Mouse (Mus musculus): ENCODE data around the gene Faah.

The Faah gene

GRCm38 (mm10) chr4:115943669-115944314, 73.9 kb downstream of the Faah start:
- no peak for DNase-seq (ENCODE audit: low read depth)

- no peak for DNase-seq (ENCODE audit: low read depth)
Observed at GRCm38 (mm10) chr4:115941242-115941820, 76.4 kb downstream of the Faah start.

GRCm38 (mm10) chr4:115940681-115941080, 77.0 kb downstream of the Faah start:
- no peak for DNase-seq (ENCODE audit: low read depth)

- DNase-seq (ENCODE audit: low read depth), result peak; percentile 20
Observed at GRCm38 (mm10) chr4:115939295-115940102, 78.2 kb downstream of the Faah start, which contains the start of gene Dmbx1. Gene Dmbx1, minus strand, starts transcription at chr4:115939926.

- DNase-seq (ENCODE audit: low read depth), result peak; percentile 14
Observed at GRCm38 (mm10) chr4:115938276-115939160, 79.2 kb downstream of the Faah start.

GRCm38 (mm10) chr4:115937061-115937976, 80.4 kb downstream of the Faah start:
- peak; percentile 12 for DNase-seq (ENCODE audit: low read depth)

GRCm38 (mm10) chr4:115936646-115937045, 81.1 kb downstream of the Faah start:
- no peak for DNase-seq (ENCODE audit: low read depth)

- DNase-seq (ENCODE audit: low read depth), result peak; percentile 4
Observed at GRCm38 (mm10) chr4:115935835-115936581, 81.7 kb downstream of the Faah start.

GRCm38 (mm10) chr4:115931556-115932088, 86.1 kb downstream of the Faah start:
- no peak for DNase-seq (ENCODE audit: low read depth)

GRCm38 (mm10) chr4:115927637-115928036, 90.1 kb downstream of the Faah start:
- no peak for DNase-seq (ENCODE audit: low read depth)

- DNase-seq (ENCODE audit: low read depth), result no peak
Observed at GRCm38 (mm10) chr4:115923262-115923880, 94.4 kb downstream of the Faah start.

GRCm38 (mm10) chr4:115922688-115923087, 95.0 kb downstream of the Faah start:
- no peak for DNase-seq (ENCODE audit: low read depth)

GRCm38 (mm10) chr4:115919911-115920310, 97.8 kb downstream of the Faah start:
- no peak for DNase-seq (ENCODE audit: low read depth)
